Mouse (Mus musculus) sigmoid colon, adult 10 weeks (tissue): ENCODE measurements around the gene Olfr1335. TPM values are rescaled to one million over a fixed set of nuclear protein-coding genes. Genes with fewer than 3 reads are reported as not detected.

Experiments
- polyA plus RNA-seq: library from polyadenylated mRNA; stranded (reverse); fragments of 350-450 nt; fragmentation: Illumina TruSeq; extraction: RNeasy Lipid Tissue Mini Kit (QIAGEN cat#74804); gene quantifications from one replicate; pipeline ENCODE4 v1.2.3, GENCODE M21; 2014; ENCODE audit warnings: low read depth, low replicate concordance

Olfr1335 gene
- not detected for polyA plus RNA-seq

GRCm38 (mm10) chr4:118809844-118810243, at the start of gene Olfr1335:
Olfr1335 (minus strand) TSS chr4:118809944.

GRCm38 (mm10) chr4:118836179-118836578, 26.4 kb upstream of the Olfr1335 start, which contains the start of gene Olfr1333:
Olfr1333 (minus strand) TSS chr4:118836279.

GRCm38 (mm10) chr4:118782486-118782885, 27.3 kb downstream of the Olfr1335 start, which contains the start of gene Olfr1337:
Olfr1337 (minus strand) TSS chr4:118782586.

Other genes starting within 250 kb of the Olfr1335 start
- not detected for gene Cfap57, start 189.2 kb downstream of the Olfr1335 start, polyA plus RNA-seq
- gene Ebna1bp2, start 189.1 kb downstream of the Olfr1335 start, polyA plus RNA-seq: 20.9 TPM
- gene Olfr62, start 151.0 kb downstream of the Olfr1335 start, polyA plus RNA-seq: not detected
- gene Olfr1342, start 117.2 kb downstream of the Olfr1335 start, polyA plus RNA-seq: not detected
- not detected for gene Olfr1341, start 106.4 kb downstream of the Olfr1335 start, polyA plus RNA-seq
- gene Olfr1340, start 89.8 kb downstream of the Olfr1335 start, polyA plus RNA-seq: not detected
- not detected for gene Olfr1339, start 77.8 kb downstream of the Olfr1335 start, polyA plus RNA-seq
- not detected for gene Olfr1338, start 51.2 kb downstream of the Olfr1335 start, polyA plus RNA-seq
- gene Olfr1337, start 27.4 kb downstream of the Olfr1335 start, polyA plus RNA-seq: not detected
- gene Olfr1333, start 26.3 kb upstream of the Olfr1335 start, polyA plus RNA-seq: not detected
- not detected for gene Olfr1331, start 54.7 kb upstream of the Olfr1335 start, polyA plus RNA-seq
- gene Olfr1330, start 78.7 kb upstream of the Olfr1335 start, polyA plus RNA-seq: not detected
- not detected for gene Olfr1329, start 107.5 kb upstream of the Olfr1335 start, polyA plus RNA-seq
- gene Olfr1328, start 128.7 kb upstream of the Olfr1335 start, polyA plus RNA-seq: not detected
- gene Lao1, start 151.6 kb upstream of the Olfr1335 start, polyA plus RNA-seq: not detected